Mouse (Mus musculus): ENCODE results near the gene Dap3.

DNA sequence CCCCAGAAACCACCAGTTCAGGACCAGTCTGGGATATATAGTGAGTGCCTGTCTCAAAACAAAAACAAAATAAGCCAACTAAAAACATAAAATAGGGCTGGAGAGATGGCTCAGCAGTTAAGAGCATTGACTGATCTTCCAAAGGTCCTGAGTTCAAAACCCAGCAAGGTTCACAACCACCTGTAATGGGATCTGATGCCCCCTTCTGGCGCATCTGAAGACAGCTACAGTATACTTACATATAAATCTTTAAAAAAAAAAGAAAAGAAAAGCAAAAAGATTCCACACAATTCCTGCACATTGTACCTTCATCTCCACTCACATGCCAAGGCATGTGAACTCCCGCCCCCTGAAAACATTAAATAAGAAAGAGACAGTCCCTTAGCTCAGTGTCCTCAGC is 25.3 kb downstream of the Dap3 start:
- 0 out of 2 replicates have a peak, but pooled peaks have one; percentile 26 for TF ChIP-seq ZNF384 (IDR thresholded peaks at IDR 0.05; ENCODE audit: low read depth, low read length)
- TF ChIP-seq HCFC1 (IDR thresholded peaks at IDR 0.05; ENCODE audit: borderline replicate concordance, insufficient read depth, low read length) = no peak
- TF ChIP-seq CHD2 (IDR thresholded peaks at IDR 0.05; ENCODE audit: low read depth, low read length) = no peak
